Mouse (Mus musculus) olfactory bulb, adult 2 months (tissue): ENCODE data around the gene Tfdp2. TPM values are rescaled to one million over a fixed set of nuclear protein-coding genes. Genes with fewer than 3 reads are reported as not detected.
"Not testable (repeated sequence)": the region's sequence is repeated elsewhere in the genome, so short reads cannot be mapped to it uniquely, and the experiment has no call there.

ENCODE experiments used
- H3K27ac ChIP-seq: fragments of 200-500 bp; 2 replicates; pipeline ENCODE4 v1.5.1; 2012; ENCODE audit warnings: low read depth, low read length; ENCODE audit not compliant: insufficient read depth
- H3K4me1 ChIP-seq: fragments of 200-500 bp; 2 replicates; pipeline ENCODE4 v1.6.1; 2012; ENCODE audit warnings: low read length; ENCODE audit not compliant: control insufficient read depth, insufficient read depth
- H3K4me3 ChIP-seq: fragments of 200-500 bp; 2 replicates; pipeline ENCODE4 v1.5.1; 2012; ENCODE audit warnings: mild to moderate bottlenecking, low read depth, low read length, moderate library complexity; ENCODE audit not compliant: insufficient read depth
- CTCF ChIP-seq: fragments of 200-500 bp; IDR thresholded peaks from 2 replicates; pipeline ENCODE4 v1.5.1; 2012; ENCODE audit warnings: low read depth, mild to moderate bottlenecking, low read length, moderate library complexity; ENCODE audit not compliant: insufficient read depth
- POLR2A ChIP-seq: fragments of 200-500 bp; IDR thresholded peaks from 2 replicates; pipeline ENCODE4 v1.6.1; 2012; ENCODE audit warnings: mild to moderate bottlenecking, low read depth, low read length, moderate library complexity; ENCODE audit not compliant: insufficient read depth
- whole genome bisulfite sequencing: fragments of 180-500 bp; shearing (Covaris S2); methylation state at CpG from one replicate; pipeline ENCODE4 v1.1.7; 2018; 5-methylcytosine and 5-hydroxymethylcytosine counted together
- polyA plus RNA-seq: library from polyadenylated mRNA; stranded (reverse); fragments of >200 nt; gene quantifications from 2 replicates; pipeline ENCODE4 v1.2.4, GENCODE M21; 2012; ENCODE audit warnings: low replicate concordance; ENCODE audit not compliant: missing spikeins, insufficient read depth, insufficient read length

The Tfdp2 gene
- polyA plus RNA-seq, 1 experiment: not detected

DNA sequence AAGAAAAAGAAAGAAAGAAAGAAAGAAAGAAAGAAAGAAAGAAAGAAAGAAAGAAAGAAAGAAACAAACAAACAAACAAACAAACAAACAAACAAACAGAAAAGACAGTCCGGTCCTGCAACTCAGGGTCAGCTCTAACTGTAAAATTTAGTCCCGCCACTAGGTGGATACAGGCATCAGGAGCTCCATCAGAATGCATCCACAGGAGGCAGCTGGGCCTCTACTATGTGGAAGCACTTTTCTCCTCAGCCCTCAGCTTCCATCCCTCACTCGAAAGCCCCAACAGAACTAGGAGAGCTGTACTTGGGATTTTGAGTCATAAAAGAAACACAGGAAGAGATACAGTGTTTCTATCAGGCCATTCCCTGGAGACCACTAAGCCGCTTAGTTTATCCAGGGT is 153.9 kb downstream of the Tfdp2 start:
- Histone ChIP-seq H3K4me1 (peaks cover 9% of the 10 kb centered on the region), H3K4me3 (no peak overlapping the region), H3K27ac (no peak overlapping the region)
- 30% methylated on average over 4 of the region's 4 CpGs for WGBS
- TF ChIP-seq CTCF (no peak), POLR2A (no peak)

DNA sequence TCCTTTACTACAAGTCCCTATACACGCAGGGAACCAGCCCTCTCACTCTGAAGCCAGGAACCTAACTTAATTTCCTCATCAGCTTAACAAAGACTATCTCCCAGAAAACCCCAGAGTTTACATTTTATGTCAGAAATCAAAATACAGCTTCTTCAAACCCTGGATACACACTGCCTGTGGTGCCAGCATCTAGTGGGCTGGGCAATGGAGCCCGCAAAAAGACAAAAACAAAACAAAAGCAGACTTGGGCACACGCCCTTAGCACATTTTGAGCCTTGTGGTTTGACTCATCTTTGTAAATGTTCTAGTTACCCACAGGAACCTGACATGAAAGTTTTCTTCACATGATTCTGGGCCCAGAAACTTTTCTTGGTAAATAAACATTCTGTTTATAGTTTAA is 154.4 kb downstream of the Tfdp2 start:
- H3K4me3 ChIP-seq: no peak overlapping the region
- 48% methylated on average over 3 of the region's 3 CpGs for WGBS
- no peak for TF ChIP-seq CTCF
- no peak for TF ChIP-seq POLR2A
- no peak overlapping the region for H3K27ac ChIP-seq
- H3K4me1 ChIP-seq: peaks cover 9% of the 10 kb centered on the region

DNA sequence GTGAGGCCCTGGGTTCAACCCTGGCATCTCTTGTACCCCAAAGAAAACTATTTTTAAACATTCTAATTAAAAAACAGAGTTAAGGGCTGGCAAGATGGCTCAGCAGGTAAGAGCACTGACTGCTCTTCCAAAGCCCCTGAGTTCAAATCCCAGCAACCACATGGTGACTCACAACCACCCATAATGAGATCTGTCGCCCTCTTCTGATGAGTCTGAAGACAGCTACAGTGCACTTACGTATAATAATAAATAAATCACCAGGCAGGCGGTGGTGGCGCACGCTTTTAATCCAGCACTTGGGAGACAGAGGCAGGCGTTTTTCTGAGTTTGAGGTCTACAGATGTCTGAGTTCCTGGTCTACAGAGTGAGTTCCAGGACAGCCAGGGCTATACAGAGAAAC is 155.7 kb downstream of the Tfdp2 start:
- H3K4me3 ChIP-seq, H3K4me1 ChIP-seq, H3K27ac ChIP-seq: not testable (repeated sequence)
- WGBS: 90% methylated on average over 6 of the region's 6 CpGs

DNA sequence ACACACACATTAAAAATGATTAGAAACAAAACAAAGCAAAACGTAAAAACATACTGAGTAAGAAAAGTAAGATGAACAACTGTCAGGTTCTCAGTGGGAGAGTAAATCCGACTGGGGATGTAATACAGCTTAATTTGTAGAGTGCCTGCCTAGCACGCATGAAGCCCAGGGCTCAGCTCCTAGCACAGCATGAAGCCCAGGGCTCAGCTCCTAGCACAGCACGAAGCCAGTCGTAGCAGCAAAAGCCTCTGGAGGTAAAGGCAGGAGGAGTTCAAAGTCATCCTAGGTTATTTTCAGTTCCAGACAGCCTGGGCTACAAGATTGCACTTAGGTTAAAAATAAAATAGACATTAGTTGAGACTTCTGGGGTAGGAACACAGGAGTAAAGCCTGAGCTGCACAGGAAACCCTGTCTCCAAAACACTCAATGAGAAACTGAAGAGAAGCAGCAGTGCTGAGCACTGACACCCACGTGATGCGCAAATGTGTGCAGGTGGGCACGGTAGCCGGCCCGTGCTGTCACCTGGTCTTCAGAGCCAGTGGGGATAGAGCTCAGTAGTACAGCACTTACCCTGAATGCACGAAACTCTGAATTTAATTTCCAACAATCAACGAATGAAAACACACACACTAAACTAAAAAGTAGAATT is 157.2 kb downstream of the Tfdp2 start:
- no peak for TF ChIP-seq CTCF
- peaks cover 9% of the 10 kb centered on the region for H3K4me1 ChIP-seq
- H3K27ac ChIP-seq: no peak overlapping the region
- WGBS: 69% methylated on average over 12 of the region's 12 CpGs
- H3K4me3 ChIP-seq: no peak overlapping the region

DNA sequence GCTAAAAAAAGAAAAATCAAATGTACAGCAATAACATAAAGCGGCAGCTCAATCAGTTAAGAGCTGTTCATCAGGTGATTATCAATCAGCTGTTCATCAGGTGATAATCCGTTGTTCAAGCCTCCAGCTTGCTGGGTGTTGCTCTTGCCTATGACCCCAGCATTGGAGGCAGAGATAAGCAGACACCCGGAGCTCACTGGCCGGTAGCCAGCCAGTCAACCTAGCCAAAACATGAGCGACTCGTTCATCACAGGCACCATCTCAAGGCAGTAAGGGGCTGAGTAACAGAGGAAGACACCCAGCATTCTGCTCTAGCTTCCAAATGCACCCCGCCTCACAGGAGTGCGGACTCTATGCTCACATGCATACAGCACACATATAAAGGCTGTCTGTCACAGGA is 157.7 kb downstream of the Tfdp2 start:
- H3K4me1 ChIP-seq: peaks cover 9% of the 10 kb centered on the region
- TF ChIP-seq POLR2A: no peak
- no peak for TF ChIP-seq CTCF
- 61% methylated on average over 8 of the region's 8 CpGs for WGBS

DNA sequence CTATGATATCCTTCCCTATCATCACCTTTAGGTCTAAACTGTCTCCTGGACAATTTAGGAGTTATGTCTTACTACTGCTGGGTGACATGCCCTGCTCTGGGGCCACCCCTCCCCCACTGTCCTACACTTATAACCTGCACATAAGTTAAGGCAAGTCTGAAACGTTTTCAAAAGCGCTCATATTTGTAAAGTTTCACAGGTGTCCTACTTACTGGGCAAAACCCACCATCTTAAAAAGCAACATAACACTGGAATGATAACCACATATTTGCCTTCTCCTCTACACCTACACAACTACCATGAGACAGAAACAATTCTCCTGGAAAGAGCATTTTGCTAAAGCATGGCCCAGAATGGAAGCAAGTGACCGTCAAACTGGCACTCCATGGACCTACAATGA is 164.0 kb downstream of the Tfdp2 start:
- no peak overlapping the region for H3K27ac ChIP-seq
- WGBS: 90% methylated on average over 3 of the region's 3 CpGs
- TF ChIP-seq CTCF (no peak), POLR2A (no peak)
- H3K4me1 ChIP-seq: peaks cover 3% of the 10 kb centered on the region; the same call in 1 of the 2 replicates
- H3K4me3 ChIP-seq: no peak overlapping the region

More for the DNA sequence above, 157.7 kb downstream of the Tfdp2 start:
- Histone ChIP-seq H3K4me3 (no peak overlapping the region), H3K27ac (no peak overlapping the region)

DNA sequence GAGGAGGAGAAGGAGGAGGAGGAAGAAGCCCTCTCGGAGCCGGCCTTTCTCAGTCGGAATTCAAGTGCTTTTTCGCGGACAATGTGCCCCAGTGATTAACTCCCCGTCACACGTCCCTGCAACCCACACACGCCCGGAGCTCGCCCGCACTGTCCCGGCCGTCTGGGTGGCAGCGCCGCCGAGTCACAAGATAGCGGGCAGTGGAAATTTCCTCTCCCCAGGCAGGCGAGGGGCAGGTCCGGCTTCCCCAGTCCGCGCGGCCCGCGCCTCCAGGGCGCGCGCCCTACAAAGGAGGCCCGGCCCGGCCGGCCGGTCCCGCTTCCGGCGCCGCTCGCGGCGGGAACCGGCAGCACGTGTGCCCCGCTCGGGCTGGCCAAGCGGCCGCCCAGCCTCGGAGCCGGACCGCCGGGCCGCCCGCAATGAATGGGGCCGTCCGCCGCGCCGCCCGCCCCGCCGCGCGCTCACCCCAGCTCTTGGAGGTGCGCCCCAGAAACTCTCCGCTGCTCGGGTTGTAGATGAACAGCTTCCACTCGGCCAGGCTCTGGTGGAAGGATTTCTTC is 167.6 kb downstream of the Tfdp2 start:
- TF ChIP-seq POLR2A: no peak
- no peak for TF ChIP-seq CTCF
- H3K4me3 ChIP-seq: peak overlapping the region; percentile 57
- H3K27ac ChIP-seq: peak overlapping the region; percentile 34
- H3K4me1 ChIP-seq: peaks cover 3% of the 10 kb centered on the region; the same call in 1 of the 2 replicates
- WGBS: 3% methylated on average over 64 of the region's 64 CpGs

DNA sequence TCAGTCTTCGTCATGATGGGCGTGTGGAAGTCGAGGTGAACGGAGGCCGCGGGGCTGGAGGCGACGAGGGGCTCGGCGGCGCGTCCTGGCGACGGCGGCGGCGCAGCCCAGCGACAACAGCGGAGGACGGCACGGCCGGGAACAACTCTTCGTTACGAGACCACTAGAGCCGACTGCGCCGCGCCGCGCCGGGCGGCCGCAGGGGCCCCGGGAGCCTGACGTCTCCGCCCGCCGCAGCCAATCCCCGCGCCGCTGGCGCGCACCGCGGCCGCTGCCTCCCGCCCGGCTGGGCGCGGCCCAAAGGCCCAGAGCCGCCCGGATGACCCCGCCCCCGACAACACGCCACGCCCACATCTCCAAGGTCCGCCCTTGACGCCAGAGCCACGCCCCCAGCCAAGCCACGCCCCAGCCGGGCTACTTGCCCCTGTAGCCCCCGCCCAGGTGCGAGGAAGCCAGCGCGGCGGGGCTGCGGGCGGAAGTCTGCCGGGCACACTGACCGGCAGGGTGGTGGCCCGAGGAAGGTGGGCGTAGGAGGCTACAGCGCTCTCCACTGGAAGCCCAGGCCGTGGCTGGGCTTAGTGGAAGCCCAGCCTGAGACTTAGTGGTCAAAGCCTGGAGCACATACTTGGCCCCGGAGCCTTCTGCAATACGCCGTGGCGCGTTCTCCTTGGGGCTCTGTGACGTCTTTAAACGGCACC is 168.2 kb downstream of the Tfdp2 start, which contains the start of gene Atp1b3:
TSS of gene Atp1b3 (minus strand) at position 302 of the 698 bp plus-strand sequence.
- Histone ChIP-seq H3K4me1 (peaks cover 3% of the 10 kb centered on the region; the same call in 1 of the 2 replicates), H3K27ac (peak within 1 kb of the TSS; percentile 69)
- under 1% methylated on average over 80 of the region's 81 CpGs for WGBS

DNA sequence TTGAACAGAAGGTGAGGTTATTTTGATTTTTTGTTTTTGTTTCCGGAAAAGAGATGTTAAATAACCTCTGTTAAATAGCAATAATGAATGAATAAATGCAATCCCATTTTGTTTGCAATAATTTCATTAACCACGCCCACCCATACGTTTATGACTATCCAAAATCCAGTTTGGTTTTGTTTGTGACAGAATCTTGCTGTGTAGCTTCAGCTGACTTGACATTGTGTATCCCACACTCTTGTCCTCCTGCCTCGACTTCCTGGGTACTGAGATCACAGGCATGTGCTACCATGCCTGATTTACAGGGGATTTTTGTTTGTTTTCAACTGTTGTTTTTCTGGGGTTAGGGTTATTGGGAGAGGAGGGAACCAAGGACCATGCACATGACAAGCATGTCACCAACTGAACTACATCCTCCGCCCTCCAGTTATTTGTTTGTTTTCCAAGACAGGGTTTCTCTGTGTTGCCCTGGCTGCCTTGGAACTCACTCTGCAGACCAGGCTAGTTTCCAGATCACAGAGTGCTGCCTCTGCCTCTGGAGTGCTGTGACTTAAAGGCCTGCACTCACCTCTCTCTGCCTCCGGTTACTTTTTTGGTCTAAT is 169.3 kb downstream of the Tfdp2 start:
- Histone ChIP-seq H3K4me3 (no peak overlapping the region), H3K27ac (no peak overlapping the region), H3K4me1 (peaks cover 3% of the 10 kb centered on the region; the same call in 1 of the 2 replicates)
- TF ChIP-seq CTCF (no peak), POLR2A (no peak)
- WGBS: 55% methylated on average over 6 of the region's 6 CpGs

More for the DNA sequence above, 168.2 kb downstream of the Tfdp2 start, which contains the start of gene Atp1b3:
- TF ChIP-seq POLR2A (peak; percentile 56; the same call in 1 of the 2 replicates), CTCF (no peak)
- peak within 1 kb of the TSS; percentile 57 for H3K4me3 ChIP-seq
